Mouse (Mus musculus) heart, postnatal 14 days (tissue): ENCODE data around the gene Bend4. TPM values are rescaled to one million over a fixed set of nuclear protein-coding genes. Genes with fewer than 3 reads are reported as not detected.

Experiments used
- total RNA-seq, 2 experiments: library from RNA; stranded (reverse); gene quantifications; 2 replicates each; pipeline ENCODE4 v1.2.3; 2021

Gene Bend4
- total RNA-seq, 2 experiments from 2014 or later: 3.7 to 3.8 TPM

Other genes starting within 250 kb of the Bend4 start
- gene Tmem33, start 167.7 kb downstream of the Bend4 start, total RNA-seq: 10 to 100 TPM; 43.1 to 45.4 TPM
- gene Slc30a9, start 121.4 kb downstream of the Bend4 start, total RNA-seq: 100 to 1,000 TPM; 161 to 167 TPM
- under 1 TPM; 0.83 to 0.86 TPM for gene Shisa3, start 179.6 kb upstream of the Bend4 start, total RNA-seq